Mouse (Mus musculus) mammary gland, adult 2 months (tissue): ENCODE data around the gene Lce1i. TPM values are rescaled to one million over a fixed set of nuclear protein-coding genes. Genes with fewer than 3 reads are reported as not detected.

Experiments
- polyA plus RNA-seq: library from polyadenylated mRNA; depleted of rRNA; stranded (reverse); fragments of >200 nt; gene quantifications from 2 replicates; pipeline ENCODE4 v1.2.3, GENCODE M21; 2012; ENCODE audit warnings: low replicate concordance; rRNA removed

The Lce1i gene
- polyA plus RNA-seq, result 1.3 TPM in 1 of 2 replicates, not detected in the other

DNA sequence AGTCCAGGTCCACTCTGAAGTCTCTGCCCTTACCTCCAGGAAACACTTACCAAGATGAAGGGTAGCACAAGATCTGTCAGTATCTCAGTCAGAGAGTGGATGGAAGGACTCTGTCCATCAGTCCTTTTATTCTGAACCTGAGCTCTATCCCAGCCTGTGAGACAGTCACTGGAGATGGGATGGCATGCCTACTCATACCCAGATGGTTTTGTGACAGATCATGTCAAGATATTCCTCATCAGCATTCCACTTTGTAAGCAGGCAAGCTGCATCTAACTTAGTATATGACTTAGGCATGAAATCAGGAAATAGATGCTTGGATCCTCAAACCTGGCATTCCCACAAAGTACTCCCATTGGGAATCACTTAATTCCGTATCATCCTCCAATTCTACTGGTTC is at the start of gene Lce1i:
Gene Lce1i, minus strand, starts transcription at position 101 of the 400 bp plus-strand sequence.

DNA sequence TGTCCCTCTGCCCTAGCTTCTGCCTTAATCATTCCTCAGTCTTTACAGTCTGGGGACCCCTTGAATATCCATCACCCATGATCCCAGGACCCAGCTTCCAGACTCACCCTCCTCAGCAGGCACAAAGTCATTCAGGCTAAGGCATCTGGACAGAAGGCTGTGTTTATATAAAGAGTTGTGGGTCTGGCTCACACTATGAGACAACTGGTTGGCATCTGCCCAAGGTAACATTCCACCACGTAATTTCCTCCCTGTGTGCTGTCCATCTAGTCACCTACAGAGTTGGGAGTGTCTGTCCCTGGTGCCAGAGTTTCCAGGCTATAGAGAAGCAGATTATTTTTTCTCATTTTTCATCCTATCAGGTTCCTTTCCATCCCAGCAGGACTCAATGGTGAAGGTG is 48.4 kb upstream of the Lce1i start, which contains the start of gene Kprp:
Gene Kprp, minus strand, starts transcription at position 140 of the 400 bp plus-strand sequence.

GRCm38 (mm10) chr3:92807791-92808190 is 29.1 kb upstream of the Lce1i start, which contains the start of gene Lce1k:
Lce1k (minus strand) TSS chr3:92807891.

GRCm38 (mm10) chr3:92790414-92790813 is 11.7 kb upstream of the Lce1i start, which contains the start of gene Lce1j:
Lce1j (minus strand) TSS chr3:92790514.

GRCm38 (mm10) chr3:92764965-92765364 is 13.7 kb downstream of the Lce1i start, which contains the start of gene Lce1h:
Lce1h (minus strand) TSS chr3:92765065.

GRCm38 (mm10) chr3:92752238-92752637 is 26.5 kb downstream of the Lce1i start, which contains the start of gene Lce1g:
Lce1g (minus strand) TSS chr3:92752338.

DNA sequence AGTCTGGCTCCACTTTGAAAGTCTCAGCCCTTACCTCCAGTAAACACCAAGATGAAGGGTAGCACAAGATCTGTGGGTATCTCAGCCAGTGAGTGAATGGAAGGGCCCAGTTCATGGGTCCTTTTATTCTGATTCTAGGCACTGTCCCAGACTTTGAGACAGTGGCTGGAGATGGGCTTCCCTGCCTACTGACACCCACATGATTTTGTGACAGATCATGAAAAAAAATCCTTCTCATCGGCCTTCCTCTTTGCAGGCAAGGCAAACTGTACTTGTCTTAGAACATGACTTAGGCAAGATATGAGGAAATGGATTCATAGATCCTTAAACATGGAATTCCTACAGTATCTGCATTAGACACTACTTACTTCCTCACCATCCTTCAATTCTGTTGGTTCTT is 39.7 kb downstream of the Lce1i start, which contains the start of gene Gm38119:
Gene Gm38119, minus strand, starts transcription at position 101 of the 400 bp plus-strand sequence.

Other genes starting within 250 kb of the Lce1i start
- 5.7 TPM in 1 of 2 replicates, not detected in the other for gene 2310046K23Rik, start 244.4 kb downstream of the Lce1i start, polyA plus RNA-seq
- gene Ivl, start 205.2 kb downstream of the Lce1i start, polyA plus RNA-seq, result 1.4 TPM in 1 of 2 replicates, not detected in the other
- gene Smcp, start 189.9 kb downstream of the Lce1i start, polyA plus RNA-seq, result 0.24 TPM in 1 of 2 replicates, not detected in the other
- gene 2210017I01Rik, start 171.4 kb downstream of the Lce1i start, polyA plus RNA-seq, result 0.20 TPM in 1 of 2 replicates, not detected in the other
- gene Lce6a, start 157.2 kb downstream of the Lce1i start, polyA plus RNA-seq, result 0.66 and 1.3 TPM in 2 replicates
- 0.86 and 4.6 TPM in 2 replicates for gene Lce1a1, start 130.6 kb downstream of the Lce1i start, polyA plus RNA-seq
- 1.4 and 8.5 TPM in 2 replicates for gene Lce1b, start 122.0 kb downstream of the Lce1i start, polyA plus RNA-seq
- 0.92 and 8.4 TPM in 2 replicates for gene Lce1a2, start 108.6 kb downstream of the Lce1i start, polyA plus RNA-seq
- 1.2 and 5.9 TPM in 2 replicates for gene Lce1c, start 99.7 kb downstream of the Lce1i start, polyA plus RNA-seq
- 0.31 and 3.0 TPM in 2 replicates for gene Lce1d, start 91.7 kb downstream of the Lce1i start, polyA plus RNA-seq
- 0.93 TPM in 1 of 2 replicates, not detected in the other for gene Lce1e, start 69.8 kb downstream of the Lce1i start, polyA plus RNA-seq
- gene Lce1f, start 58.5 kb downstream of the Lce1i start, polyA plus RNA-seq, result 0.91 TPM in 1 of 2 replicates, not detected in the other
- not detected in 2 replicates for gene Gm38119, start 39.8 kb downstream of the Lce1i start, polyA plus RNA-seq
- not detected in 2 replicates for gene Lce1g, start 26.6 kb downstream of the Lce1i start, polyA plus RNA-seq
- gene Lce1h, start 13.8 kb downstream of the Lce1i start, polyA plus RNA-seq, result 0.22 and 0.56 TPM in 2 replicates
- 0.95 TPM in 1 of 2 replicates, not detected in the other for gene Lce1j, start 11.6 kb upstream of the Lce1i start, polyA plus RNA-seq
- gene Lce1k, start 29.0 kb upstream of the Lce1i start, polyA plus RNA-seq, result 0.76 TPM in 1 of 2 replicates, not detected in the other
- 0.30 and 3.9 TPM in 2 replicates for gene Kprp, start 48.3 kb upstream of the Lce1i start, polyA plus RNA-seq
- 5.9 TPM in 1 of 2 replicates, not detected in the other for gene Lce1l, start 72.4 kb upstream of the Lce1i start, polyA plus RNA-seq
- 0.25 and 9.0 TPM in 2 replicates for gene 2310050C09Rik, start 91.3 kb upstream of the Lce1i start, polyA plus RNA-seq
- not detected in 2 replicates for gene Lce3a, start 147.3 kb upstream of the Lce1i start, polyA plus RNA-seq
- not detected in 2 replicates for gene Lce3b, start 154.1 kb upstream of the Lce1i start, polyA plus RNA-seq
- not detected in 2 replicates for gene Lce3c, start 165.6 kb upstream of the Lce1i start, polyA plus RNA-seq
- not detected in 2 replicates for gene Lce3d, start 178.5 kb upstream of the Lce1i start, polyA plus RNA-seq
- gene Lce3e, start 188.2 kb upstream of the Lce1i start, polyA plus RNA-seq, result not detected in 2 replicates
- gene Lce3f, start 213.3 kb upstream of the Lce1i start, polyA plus RNA-seq, result 0.30 TPM in 1 of 2 replicates, not detected in the other
- gene Crct1, start 236.8 kb upstream of the Lce1i start, polyA plus RNA-seq, result 0.85 and 11.7 TPM in 2 replicates
- 1.9 and 9.2 TPM in 2 replicates for gene Lce1m, start 240.2 kb upstream of the Lce1i start, polyA plus RNA-seq